Mouse (Mus musculus): ENCODE results near the gene Nat8f6.
"Not testable (repeated sequence)": the region's sequence is repeated elsewhere in the genome, so short reads cannot be mapped to it uniquely, and the experiment has no call there.

The Nat8f6 gene

DNA sequence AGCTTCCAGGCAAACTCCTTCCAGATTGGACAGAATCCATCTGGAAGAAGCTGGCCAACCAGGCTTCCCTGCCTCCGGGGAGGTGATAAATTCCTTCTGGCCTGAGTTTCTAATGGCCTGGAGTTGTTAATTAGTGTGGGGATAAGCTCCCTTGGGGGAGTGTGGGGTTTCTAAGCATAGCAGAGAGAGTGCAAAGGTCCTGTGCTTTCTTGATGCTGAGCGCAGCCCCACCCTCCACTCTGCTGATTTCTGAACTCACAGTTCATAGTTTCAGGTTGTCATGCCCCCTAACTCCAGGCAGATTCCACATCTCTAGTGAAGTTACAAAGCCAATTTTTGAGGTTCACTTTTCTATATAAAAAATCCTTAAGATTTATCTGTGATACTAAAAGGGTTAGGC is 14.3 kb upstream of the Nat8f6 start:
- DNase-seq, result not testable (repeated sequence)

GRCm38 (mm10) chr6:85834504-85835100 is 13.8 kb upstream of the Nat8f6 start:
- peak; percentile 26 for DNase-seq

DNA sequence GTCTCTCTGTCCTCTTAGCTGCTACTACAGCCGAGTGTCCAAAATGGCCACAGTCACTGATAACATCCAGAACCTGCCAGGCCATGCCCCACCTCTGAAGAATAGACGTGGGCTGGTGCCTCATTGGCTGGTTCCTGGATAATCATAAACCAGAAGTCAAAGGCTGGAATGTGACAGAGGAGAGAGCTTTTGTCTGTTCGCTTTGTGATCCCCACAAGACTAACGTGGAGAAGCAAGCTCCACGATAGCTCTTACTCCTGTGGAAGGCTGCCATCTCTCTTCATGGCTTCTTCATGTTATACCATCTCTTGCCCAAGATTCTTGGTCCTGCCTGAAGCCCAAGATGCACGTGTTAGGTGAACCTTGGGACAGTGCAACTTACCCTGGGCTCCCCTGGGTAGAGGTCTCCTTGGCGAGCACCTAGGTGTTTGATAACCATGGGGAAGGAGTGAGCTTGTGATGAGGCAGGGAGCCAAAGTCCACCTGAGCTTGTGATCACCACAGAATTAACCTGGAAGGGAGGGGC is 11.1 kb upstream of the Nat8f6 start, which contains the start of gene Nat8:
Gene Nat8 (minus strand): TSS at position 287 of the 526 bp plus-strand sequence.
- no peak for DNase-seq

- no peak for DNase-seq
These were observed 8.7 kb upstream of the Nat8f6 start for GRCm38 (mm10) chr6:85829462-85829861.

DNA sequence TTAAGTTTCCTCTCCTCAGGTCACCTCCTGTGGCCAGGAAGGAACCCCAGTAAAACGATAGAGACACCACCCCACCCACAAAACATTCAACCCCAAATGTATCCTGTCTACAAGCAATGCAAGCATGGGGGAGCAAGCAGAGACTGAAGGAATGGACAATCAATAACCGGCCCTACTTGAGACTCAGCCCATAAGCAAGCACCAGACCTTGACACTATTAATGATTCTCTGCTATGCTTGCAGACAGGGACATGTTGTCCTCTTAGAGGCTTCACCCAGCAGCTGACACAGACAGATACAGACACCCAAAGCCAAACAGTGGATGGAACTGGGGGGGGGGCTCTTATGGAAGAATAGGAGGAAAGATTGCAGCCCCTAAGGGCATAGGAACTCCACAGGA is 5.1 kb upstream of the Nat8f6 start:
- DNase-seq, result no peak

GRCm38 (mm10) chr6:85823382-85824090 is 2.8 kb upstream of the Nat8f6 start:
- DNase-seq, result no peak

GRCm38 (mm10) chr6:85822286-85822685 is 1.5 kb upstream of the Nat8f6 start:
- DNase-seq, result no peak

- no peak for DNase-seq
These were observed 2.4 kb downstream of the Nat8f6 start for GRCm38 (mm10) chr6:85818338-85818737.

DNA sequence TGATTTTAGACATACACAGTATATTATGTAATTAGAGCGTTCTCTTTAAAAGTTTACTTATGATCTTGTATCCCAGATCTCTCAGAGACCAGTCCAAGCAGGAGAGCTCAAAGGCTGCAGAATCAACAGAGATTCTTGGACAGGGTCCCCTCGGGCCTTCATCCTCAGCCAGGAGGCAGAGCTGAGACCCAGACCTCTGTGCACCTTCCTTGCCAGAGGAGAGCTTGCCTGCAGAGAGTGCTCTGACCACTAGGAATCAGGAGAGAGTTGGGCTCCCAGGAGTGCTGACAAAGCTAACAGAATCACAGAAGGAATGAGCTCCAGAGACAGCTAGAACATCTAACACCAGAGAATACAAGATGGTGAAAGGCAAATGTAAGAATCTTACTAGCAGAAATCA is 7.4 kb downstream of the Nat8f6 start:
- DNase-seq, result no peak

DNA sequence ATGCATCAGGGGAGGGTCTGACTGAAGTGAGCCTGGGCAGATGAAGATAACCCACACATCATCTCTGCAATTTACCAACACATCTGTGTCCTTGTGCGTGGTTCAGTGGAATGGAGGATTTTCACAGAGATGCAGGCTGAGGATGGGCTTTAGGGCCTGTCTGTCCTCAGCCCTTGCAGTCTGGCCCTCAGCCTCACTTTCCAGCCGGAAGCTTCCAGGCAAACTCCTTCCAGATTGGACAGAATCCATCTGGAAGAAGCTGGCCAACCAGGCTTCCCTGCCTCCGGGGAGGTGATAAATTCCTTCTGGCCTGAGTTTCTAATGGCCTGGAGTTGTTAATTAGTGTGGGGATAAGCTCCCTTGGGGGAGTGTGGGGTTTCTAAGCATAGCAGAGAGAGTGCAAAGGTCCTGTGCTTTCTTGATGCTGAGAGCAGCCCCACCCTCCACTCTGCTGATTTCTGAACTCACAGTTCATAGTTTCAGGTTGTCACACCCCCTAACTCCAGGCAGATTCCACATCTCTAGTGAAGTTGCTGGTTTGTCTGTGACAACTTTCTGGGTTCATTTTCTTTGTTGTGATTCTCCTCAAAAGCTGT is 9.7 kb downstream of the Nat8f6 start:
- not testable (repeated sequence) for DNase-seq

DNA sequence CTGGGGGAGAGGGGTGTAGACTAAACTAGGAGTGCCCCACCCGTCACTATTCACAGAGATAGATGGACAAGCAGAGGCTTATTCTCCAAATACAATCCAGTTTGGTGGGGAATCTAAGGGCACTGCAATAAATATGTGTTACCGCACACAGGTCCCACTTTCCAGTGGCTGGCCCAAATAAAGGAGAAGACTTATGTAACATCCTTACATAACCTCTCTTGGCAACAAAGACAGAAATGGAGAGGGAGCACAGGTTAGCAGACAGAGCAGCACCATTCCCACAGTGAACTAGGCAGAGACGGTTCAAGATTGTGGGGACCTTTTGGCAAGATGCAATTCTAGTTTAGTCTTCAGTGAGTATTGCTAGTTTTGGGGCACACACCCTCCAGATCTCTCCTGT is 10.2 kb downstream of the Nat8f6 start:
- DNase-seq, result not testable (repeated sequence)

- not testable (repeated sequence) for DNase-seq
These were observed 11.0 kb downstream of the Nat8f6 start for GRCm38 (mm10) chr6:85809784-85810183.

- DNase-seq, result not testable (repeated sequence)
These were observed 17.6 kb downstream of the Nat8f6 start for GRCm38 (mm10) chr6:85803180-85803579.

DNA sequence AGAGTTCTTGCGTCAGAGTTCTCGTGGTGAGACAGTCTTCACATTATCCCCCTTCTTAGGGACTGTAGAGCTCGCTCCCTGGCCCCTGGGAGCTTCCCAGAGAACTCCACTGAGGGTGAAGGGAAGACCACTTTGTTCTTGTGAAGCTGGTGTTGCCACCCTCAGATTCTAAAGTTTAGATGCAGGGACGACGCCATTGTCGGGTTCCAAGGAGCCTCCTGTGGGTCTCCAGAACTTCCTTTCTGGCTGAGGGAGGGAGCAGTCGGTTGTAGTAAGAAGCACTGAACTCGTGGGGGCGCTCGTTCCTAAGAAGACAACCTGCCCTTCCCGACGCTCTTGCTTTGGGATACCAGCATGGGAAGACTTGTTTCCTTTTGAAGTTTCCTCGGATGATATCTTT is 55.2 kb downstream of the Nat8f6 start, which contains the start of gene Nat8f3:
Gene Nat8f3 (minus strand): TSS at position 223 of the 400 bp plus-strand sequence.
- DNase-seq, result peak; percentile 28

DNA sequence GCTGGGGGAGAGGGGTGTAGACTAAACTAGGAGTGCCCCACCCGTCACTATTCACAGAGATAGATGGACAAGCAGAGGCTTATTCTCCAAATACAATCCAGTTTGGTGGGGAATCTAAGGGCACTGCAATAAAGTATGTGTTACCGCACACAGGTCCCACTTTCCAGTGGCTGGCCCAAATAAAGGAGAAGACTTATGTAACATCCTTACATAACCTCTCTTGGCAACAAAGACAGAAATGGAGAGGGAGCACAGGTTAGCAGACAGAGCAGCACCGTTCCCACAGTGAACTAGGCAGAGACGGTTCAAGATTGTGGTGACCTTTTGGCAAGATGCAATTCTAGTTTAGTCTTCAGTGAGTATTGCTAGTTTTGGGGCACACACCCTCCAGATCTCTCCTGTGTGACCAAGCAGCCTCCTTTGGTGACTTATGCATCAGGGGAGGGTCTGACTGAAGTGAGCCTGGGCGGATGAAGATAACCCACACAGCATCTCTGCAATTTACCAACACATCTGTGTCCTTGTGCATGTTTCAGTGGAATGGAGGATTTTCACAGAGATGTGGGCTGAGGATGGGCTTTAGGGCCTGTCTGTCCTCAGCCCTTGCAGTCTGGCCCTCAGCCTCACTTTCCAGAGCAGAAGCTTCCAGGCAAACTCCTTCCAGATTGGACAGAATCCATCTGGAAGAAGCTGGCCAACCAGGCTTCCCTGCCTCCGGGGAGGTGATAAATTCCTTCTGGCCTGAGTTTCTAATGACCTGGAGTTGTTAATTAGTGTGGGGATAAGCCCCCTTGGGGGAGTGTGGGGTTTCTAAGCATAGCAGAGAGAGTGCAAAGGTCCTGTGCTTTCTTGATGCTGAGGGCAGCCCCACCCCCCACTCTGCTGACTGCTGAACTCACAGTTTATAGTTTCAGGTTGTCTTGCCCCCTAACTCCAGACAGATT is 57.4 kb downstream of the Nat8f6 start:
- peak; percentile 11 for DNase-seq

GRCm38 (mm10) chr6:85762678-85763077 is 58.1 kb downstream of the Nat8f6 start:
- DNase-seq, result not testable (repeated sequence)

All from cerebellum, adult 8-10 months (tissue).